Mouse (Mus musculus) retina, postnatal 7 days (tissue): ENCODE results near the gene Clpsl2.

Source experiments
- DNase-seq: peaks from one replicate; pipeline ENCODE4 v3.0.0-alpha.2; 2012; ENCODE audit warnings: low read depth, low spot score

Clpsl2 gene

DNA sequence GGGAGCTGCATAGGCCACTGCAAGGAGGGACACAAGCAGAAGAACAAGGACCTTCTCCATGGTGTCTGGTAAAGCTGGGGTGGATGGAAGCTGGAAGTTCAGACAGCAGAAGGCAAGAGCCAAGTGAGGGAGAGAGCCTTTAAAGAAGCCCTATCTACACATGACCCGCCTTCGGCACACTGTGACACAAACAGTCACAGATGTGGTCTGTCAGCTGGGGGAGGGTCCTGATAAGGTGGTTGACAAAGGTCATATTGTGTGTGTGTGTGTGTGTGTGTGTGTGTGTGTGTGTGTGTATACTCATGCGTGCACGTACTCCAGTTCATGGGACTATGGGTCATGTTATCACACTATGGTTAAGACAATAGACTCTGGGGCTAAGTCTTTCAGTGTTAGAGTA is 11.4 kb downstream of the Clpsl2 start, which contains the start of gene Clps:
TSS of gene Clps (minus strand) at position 169 of the 400 bp plus-strand sequence.
- DNase-seq: no peak

GRCm38 (mm10) chr17:28561613-28562012 is 12.4 kb downstream of the Clpsl2 start:
- DNase-seq: no peak

DNA sequence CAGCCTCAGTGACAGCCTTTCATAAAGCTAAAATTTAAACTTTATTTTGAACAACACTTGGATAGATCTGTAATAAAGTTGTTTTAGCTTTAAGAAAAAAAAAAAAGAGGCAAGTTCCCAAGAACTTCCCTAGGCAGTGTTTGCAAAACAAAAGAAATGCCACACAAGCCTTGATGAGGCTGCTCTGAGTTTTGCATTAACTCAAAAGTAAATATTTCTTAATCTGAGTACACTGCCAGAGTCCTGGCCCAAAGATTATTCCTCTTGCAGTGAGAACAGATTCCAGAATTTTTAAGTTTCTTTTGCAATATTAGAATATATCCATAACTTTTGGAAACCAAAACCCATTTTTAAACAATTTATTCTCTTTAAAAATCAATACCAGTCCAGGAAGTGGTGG is 16.0 kb downstream of the Clpsl2 start:
- DNase-seq: no peak

GRCm38 (mm10) chr17:28567541-28567940 is 18.3 kb downstream of the Clpsl2 start:
- no peak for DNase-seq

- DNase-seq: no peak
These were observed 22.7 kb downstream of the Clpsl2 start for GRCm38 (mm10) chr17:28571868-28572267.

- no peak for DNase-seq
These were observed 23.3 kb downstream of the Clpsl2 start for GRCm38 (mm10) chr17:28572521-28572920.

- DNase-seq: no peak
These were observed 23.7 kb downstream of the Clpsl2 start for GRCm38 (mm10) chr17:28572941-28573340.

DNA sequence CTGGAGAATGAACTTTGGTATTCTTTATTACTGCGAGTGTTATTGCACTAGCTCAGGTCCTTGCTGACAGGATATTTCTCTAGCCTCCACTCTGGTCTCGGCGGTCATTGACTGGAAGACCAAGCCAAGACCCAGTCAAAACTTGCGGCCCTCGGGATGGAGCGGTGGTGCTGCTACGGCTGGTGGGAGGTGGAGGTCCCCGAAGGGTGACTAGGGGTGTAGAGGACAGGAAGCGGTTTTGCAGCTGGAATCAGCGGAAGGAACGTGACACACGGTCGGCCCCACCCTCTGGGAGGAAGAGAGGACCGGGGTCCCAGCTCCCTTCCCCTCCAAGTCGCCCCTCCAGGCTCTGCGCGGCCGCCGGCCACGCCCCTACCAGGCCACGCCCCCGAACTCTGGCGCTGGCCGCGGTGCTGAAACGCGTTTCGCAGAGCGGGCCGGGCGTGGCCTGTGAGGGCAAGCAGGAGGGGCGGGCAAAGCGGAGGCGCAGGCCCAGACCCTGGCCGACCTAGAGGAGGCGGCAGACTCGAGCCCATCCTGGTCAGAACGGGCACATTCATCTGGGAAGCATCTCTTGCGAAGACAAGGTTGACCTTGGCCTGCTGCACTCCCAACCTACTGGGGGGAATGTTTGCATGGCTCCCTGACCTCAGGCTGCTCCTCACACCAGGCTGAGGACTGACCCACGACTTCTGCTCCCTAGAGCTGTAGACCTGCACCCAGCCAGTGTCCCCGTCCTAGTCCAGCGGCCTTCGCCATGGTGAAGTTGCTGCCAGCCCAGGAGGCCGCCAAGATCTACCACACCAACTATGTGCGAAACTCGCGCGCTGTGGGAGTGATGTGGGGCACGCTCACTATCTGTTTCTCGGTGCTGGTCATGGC is 26.3 kb downstream of the Clpsl2 start, which contains the start of gene Lhfpl5:
TSS of gene Lhfpl5 (plus strand) at position 398 of the 882 bp plus-strand sequence.
- peak; percentile 31 for DNase-seq

- DNase-seq: no peak
These were observed 31.2 kb downstream of the Clpsl2 start for GRCm38 (mm10) chr17:28580396-28580795.

DNA sequence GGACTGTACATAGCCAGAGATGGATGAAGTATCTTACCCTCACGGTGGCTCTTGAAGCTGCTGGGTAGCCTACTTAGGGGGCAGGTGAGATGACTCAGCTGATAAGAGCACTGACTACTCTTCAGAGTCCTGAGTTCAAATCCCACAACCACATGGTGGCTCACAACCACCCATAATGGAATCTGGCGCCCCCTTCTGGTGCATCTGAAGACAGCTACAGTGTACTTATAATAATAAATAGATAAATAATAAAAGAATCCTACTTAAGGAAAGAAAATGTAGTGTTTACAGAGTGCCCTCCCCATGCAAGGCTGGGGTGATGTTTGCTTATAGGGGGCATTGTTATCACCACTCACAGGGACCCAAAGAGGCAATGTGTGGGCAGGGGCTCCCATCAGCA is 31.8 kb downstream of the Clpsl2 start:
- DNase-seq: no peak

DNA sequence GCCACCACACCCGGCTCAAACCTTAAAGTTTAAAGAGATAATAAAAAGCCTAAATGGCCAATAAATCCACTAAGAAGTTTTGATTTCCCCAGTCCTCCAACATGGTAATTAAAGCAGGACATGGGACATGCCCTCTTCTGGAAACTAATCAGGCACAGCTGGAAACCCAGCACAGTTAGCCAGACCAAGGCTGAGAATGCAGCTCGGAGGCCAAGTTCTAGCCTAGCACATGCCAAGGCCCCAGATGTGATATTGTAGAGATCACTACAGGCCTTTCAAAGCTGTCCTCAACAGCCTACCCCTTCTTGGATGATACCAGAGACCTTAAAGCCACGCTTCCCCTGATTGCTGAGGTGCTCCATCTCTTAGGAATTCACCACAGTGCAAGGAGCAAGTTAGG is 37.3 kb downstream of the Clpsl2 start:
- DNase-seq: no peak

DNA sequence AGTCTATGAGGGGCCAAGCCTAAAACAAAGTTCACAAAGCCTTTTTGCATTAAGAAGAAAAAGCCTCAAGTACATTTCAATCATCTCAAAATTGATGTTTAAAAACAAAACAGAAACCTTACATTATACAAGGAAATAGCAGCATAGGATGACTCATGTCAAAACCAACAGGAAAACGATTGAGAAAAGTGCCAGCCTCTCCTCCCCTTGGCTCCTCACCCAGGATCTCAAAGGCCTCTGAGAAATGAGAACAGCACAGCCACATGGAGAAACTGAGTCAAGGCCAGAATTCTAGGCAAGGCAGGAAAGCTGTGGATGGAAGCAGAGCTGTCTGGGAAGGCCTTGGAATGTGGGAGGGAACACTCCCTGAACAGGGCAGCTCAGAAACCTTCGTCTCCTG is 39.4 kb downstream of the Clpsl2 start:
- no peak for DNase-seq

DNA sequence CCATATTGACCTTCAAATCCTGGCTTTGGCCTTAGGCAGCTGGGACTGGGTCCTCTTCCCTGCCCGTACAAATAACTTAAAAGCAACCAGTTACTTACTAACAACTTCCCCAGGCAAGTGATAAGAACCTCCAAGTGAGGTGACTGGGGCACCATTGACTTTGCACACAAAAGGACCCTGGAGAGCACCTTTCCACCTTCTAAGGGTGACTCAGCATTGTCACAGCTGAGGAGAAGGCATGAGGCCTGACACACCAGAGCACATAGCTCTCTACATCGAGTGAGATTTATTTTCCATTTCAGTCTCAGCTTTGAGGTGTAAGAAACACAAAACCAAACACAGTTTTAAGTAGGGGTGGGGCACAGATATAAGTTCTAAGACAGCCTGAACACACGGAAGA is 41.4 kb downstream of the Clpsl2 start:
- DNase-seq: no peak

DNA sequence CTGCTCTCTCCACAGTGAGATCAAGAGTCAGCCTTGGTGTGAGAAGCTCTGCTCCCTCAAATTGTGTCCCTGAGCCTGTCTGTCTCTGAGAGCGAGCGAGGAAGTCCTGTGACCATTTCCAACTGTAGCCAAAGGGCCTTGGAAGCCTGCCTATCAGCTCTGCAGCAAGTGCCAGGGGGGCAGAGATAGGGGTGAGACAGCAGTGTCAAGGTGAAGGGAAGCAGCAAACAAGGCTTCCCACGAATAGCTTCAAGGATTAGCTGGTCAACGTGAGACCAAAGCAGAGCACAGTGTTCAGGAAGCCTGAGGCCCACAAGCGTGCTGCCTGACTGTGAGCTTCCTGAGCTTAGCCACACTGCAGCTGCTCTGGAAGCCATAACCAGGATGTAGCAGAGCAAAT is 42.3 kb downstream of the Clpsl2 start:
- no peak for DNase-seq

DNA sequence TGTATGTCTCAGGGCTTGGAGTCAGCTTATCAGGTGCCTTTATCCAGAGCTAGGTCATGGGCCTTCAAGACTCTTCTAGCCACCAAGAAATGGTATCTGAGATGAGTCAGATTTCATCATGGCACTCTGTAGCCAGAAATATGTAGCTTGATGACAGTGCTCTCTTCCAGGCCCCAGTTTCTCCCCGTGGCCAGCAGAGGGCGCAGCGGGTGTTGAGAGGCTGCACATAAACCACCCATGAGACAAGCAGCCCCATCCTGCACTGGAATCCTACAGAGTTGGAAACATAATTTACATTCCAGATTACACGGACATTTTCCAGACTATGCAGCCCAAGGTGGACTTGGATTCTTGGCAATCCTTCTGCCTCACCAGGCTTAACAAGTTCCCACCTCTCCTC is 43.8 kb downstream of the Clpsl2 start:
- DNase-seq: peak; percentile 61

- no peak for DNase-seq
These were observed 44.8 kb downstream of the Clpsl2 start for GRCm38 (mm10) chr17:28593965-28594364.

- no peak for DNase-seq
These were observed 51.6 kb downstream of the Clpsl2 start for GRCm38 (mm10) chr17:28600780-28601179.

DNA sequence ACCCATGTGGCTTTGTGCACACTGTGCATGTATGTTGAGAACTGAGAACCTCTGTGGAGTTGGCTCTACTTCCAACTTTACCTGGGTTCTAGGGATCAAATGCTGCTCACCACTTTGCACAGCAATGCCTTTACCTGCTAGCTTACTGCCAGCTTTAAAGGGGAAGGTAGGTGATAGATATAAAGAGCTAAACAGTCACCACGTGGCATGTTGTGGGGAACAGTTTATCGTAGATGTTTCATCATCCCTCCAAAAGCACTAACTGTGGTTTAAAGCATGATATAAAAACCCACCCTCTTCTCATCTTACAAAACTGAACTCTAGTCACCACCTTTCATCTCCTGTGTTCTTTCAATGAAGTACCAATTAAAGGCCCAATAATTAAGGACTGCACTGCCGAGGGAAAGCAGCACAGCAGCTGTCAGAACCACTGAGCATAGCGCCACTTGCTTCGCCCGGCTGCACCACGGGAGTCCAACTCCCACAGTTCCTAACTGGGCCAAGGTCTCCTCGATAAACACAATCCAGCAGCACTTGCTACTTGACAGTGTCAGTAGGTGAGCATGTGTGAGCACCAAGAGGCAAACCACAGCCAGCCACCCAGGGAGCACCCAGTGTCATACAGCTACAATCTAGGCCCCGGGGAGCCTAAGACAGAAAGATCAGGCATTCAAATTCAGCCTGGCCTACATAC is 52.5 kb downstream of the Clpsl2 start:
- no peak for DNase-seq
